Mouse (Mus musculus): ENCODE results near the gene Gm20683. TPM values are rescaled to one million over a fixed set of nuclear protein-coding genes. Genes with fewer than 3 reads are reported as not detected.

The Gm20683 gene
- polyA plus RNA-seq, 1 experiment: 0.95 TPM

GRCm38 (mm10) chr17:25840519-25840918 is 1.0 kb downstream of the Gm20683 start:
- no peak overlapping the region for H3K27ac ChIP-seq (replicated peaks; ENCODE audit: low read depth, low read length)
- peaks cover 16% of the 10 kb centered on the region for H3K4me1 ChIP-seq (ENCODE audit: control insufficient read depth, insufficient read depth, insufficient read length, low read length)
- H3K4me3 ChIP-seq (ENCODE audit: insufficient read depth, low read depth, low read length): no peak overlapping the region

GRCm38 (mm10) chr17:25839455-25840235 is 1.9 kb downstream of the Gm20683 start:
- H3K4me3 ChIP-seq (ENCODE audit: insufficient read depth, low read depth, low read length): no peak overlapping the region
- H3K4me1 ChIP-seq (ENCODE audit: control insufficient read depth, insufficient read depth, insufficient read length, low read length): peaks cover 23% of the 10 kb centered on the region
- H3K27ac ChIP-seq (replicated peaks; ENCODE audit: low read depth, low read length): no peak overlapping the region

- H3K27ac ChIP-seq (replicated peaks; ENCODE audit: low read depth, low read length): no peak overlapping the region
- H3K4me3 ChIP-seq (ENCODE audit: insufficient read depth, low read depth, low read length): no peak overlapping the region
- H3K4me1 ChIP-seq (ENCODE audit: control insufficient read depth, insufficient read depth, insufficient read length, low read length): peaks cover 24% of the 10 kb centered on the region
Observed at GRCm38 (mm10) chr17:25838904-25839303, 2.7 kb downstream of the Gm20683 start.

- Histone ChIP-seq H3K4me3 (ENCODE audit: insufficient read depth, low read depth, low read length) (no peak overlapping the region), H3K4me1 (ENCODE audit: control insufficient read depth, insufficient read depth, insufficient read length, low read length) (peaks cover 17% of the 10 kb centered on the region), H3K27ac (replicated peaks; ENCODE audit: low read depth, low read length) (no peak overlapping the region)
Observed at GRCm38 (mm10) chr17:25837533-25837932, 4.0 kb downstream of the Gm20683 start.

GRCm38 (mm10) chr17:25837076-25837410 is 4.5 kb downstream of the Gm20683 start, which contains the start of gene Rhbdl1:
TSS of gene Rhbdl1 (minus strand) at chr17:25837295.
- Histone ChIP-seq H3K4me1 (ENCODE audit: control insufficient read depth, insufficient read depth, insufficient read length, low read length) (peaks cover 18% of the 10 kb centered on the region), H3K27ac (replicated peaks; ENCODE audit: low read depth, low read length) (peak within 1 kb of the TSS; percentile 50), H3K4me3 (ENCODE audit: insufficient read depth, low read depth, low read length) (peak within 1 kb of the TSS; percentile 44)

- Histone ChIP-seq H3K27ac (replicated peaks; ENCODE audit: low read depth, low read length) (peak overlapping the region; percentile 50), H3K4me1 (ENCODE audit: control insufficient read depth, insufficient read depth, insufficient read length, low read length) (peaks cover 23% of the 10 kb centered on the region), H3K4me3 (ENCODE audit: insufficient read depth, low read depth, low read length) (peak overlapping the region; percentile 44)
Observed at GRCm38 (mm10) chr17:25836397-25837075, 5.0 kb downstream of the Gm20683 start.

- H3K27ac ChIP-seq (replicated peaks; ENCODE audit: low read depth, low read length): peak overlapping the region; percentile 50; the same call in 1 of the 2 replicates
- peaks cover 25% of the 10 kb centered on the region for H3K4me1 ChIP-seq (ENCODE audit: control insufficient read depth, insufficient read depth, insufficient read length, low read length)
- H3K4me3 ChIP-seq (ENCODE audit: insufficient read depth, low read depth, low read length): peak overlapping the region; percentile 44
Observed at GRCm38 (mm10) chr17:25835816-25836215, 5.7 kb downstream of the Gm20683 start.

- H3K4me3 ChIP-seq (ENCODE audit: insufficient read depth, low read depth, low read length): peak overlapping the region; percentile 76; the same call in 1 of the 2 replicates
- no peak overlapping the region for H3K27ac ChIP-seq (replicated peaks; ENCODE audit: low read depth, low read length)
- H3K4me1 ChIP-seq (ENCODE audit: control insufficient read depth, insufficient read depth, insufficient read length, low read length): peaks cover 25% of the 10 kb centered on the region
Observed at GRCm38 (mm10) chr17:25835301-25835700, 6.3 kb downstream of the Gm20683 start.

GRCm38 (mm10) chr17:25834595-25835222 is 6.9 kb downstream of the Gm20683 start:
- Histone ChIP-seq H3K4me3 (ENCODE audit: insufficient read depth, low read depth, low read length) (peak overlapping the region; percentile 76), H3K27ac (replicated peaks; ENCODE audit: low read depth, low read length) (no peak overlapping the region; the same call in 1 of the 2 replicates), H3K4me1 (ENCODE audit: control insufficient read depth, insufficient read depth, insufficient read length, low read length) (peaks cover 26% of the 10 kb centered on the region)

GRCm38 (mm10) chr17:25833961-25834594 is 7.5 kb downstream of the Gm20683 start:
- Histone ChIP-seq H3K27ac (replicated peaks; ENCODE audit: low read depth, low read length) (peak overlapping the region; percentile 96), H3K4me3 (ENCODE audit: insufficient read depth, low read depth, low read length) (peak overlapping the region; percentile 76), H3K4me1 (ENCODE audit: control insufficient read depth, insufficient read depth, insufficient read length, low read length) (peaks cover 31% of the 10 kb centered on the region)

GRCm38 (mm10) chr17:25833291-25833663 is 8.3 kb downstream of the Gm20683 start, which contains the start of gene Stub1:
TSS of gene Stub1 (minus strand) at chr17:25833404.
- Histone ChIP-seq H3K27ac (replicated peaks; ENCODE audit: low read depth, low read length) (peak within 1 kb of the TSS; percentile 96), H3K4me3 (ENCODE audit: insufficient read depth, low read depth, low read length) (peak within 1 kb of the TSS; percentile 87), H3K4me1 (ENCODE audit: control insufficient read depth, insufficient read depth, insufficient read length, low read length) (peaks cover 31% of the 10 kb centered on the region)

- Histone ChIP-seq H3K4me1 (ENCODE audit: control insufficient read depth, insufficient read depth, insufficient read length, low read length) (peaks cover 31% of the 10 kb centered on the region), H3K4me3 (ENCODE audit: insufficient read depth, low read depth, low read length) (peak overlapping the region; percentile 87), H3K27ac (replicated peaks; ENCODE audit: low read depth, low read length) (peak overlapping the region; percentile 96)
Observed at GRCm38 (mm10) chr17:25832436-25833290, 8.9 kb downstream of the Gm20683 start.

- Histone ChIP-seq H3K4me1 (ENCODE audit: control insufficient read depth, insufficient read depth, insufficient read length, low read length) (peaks cover 31% of the 10 kb centered on the region), H3K4me3 (ENCODE audit: insufficient read depth, low read depth, low read length) (peak overlapping the region; percentile 87), H3K27ac (replicated peaks; ENCODE audit: low read depth, low read length) (0 out of 2 replicates have a peak overlapping the region, but pooled peaks have one; percentile 10)
Observed at GRCm38 (mm10) chr17:25831451-25832281, 9.9 kb downstream of the Gm20683 start.

Measured in brown adipose tissue, adult 24 weeks (tissue).